Mouse (Mus musculus) embryo, embryonic 9.5 days (tissue): ENCODE measurements at regions not wholly inside any gene's neighbourhood (a gene's known extent, or its start where the extent isn't known, plus 50 kb on each side); places are given as distances from the start of the nearest gene placed in this dataset.
A peak's percentile ranks its signal among the peaks of the same experiment; 100 is the strongest.

Experiments
- DNase-seq: peaks from one replicate; pipeline ENCODE4 v3.0.0-alpha.2; 2017; ENCODE audit errors: extremely low spot score

DNA sequence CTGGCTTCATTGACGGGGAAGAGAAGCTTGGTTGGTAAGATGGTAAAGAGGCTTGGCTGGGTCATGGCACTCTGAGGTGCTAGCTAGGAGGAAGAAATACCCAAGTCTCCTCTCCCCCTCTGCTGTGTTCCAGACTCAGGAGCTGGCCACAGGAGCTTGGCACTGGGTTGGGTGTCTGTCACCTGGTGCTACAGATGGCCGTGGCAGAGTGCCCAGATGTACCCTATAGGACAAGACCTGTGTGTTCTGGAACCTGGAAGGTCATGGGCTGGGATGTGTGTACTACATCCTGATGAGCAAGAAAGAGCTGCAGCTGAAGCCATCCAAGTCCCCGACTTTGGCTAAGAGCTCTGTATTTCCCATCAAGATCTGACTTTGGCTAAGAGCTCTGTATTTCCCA is 72.4 kb downstream of the Nupl2 start:
- DNase-seq = no peak

- no peak for DNase-seq
These were observed 74.2 kb downstream of the Nupl2 start for GRCm38 (mm10) chr5:24239006-24239405.

- no peak for DNase-seq
These were observed 79.4 kb downstream of the Nupl2 start for GRCm38 (mm10) chr5:24244211-24244610.

- DNase-seq = no peak
These were observed 90.7 kb downstream of the Nupl2 start for GRCm38 (mm10) chr5:24255421-24255820.

GRCm38 (mm10) chr5:24261098-24261497 is 90.3 kb downstream of the Kcnh2 start:
- peak; percentile 79 for DNase-seq

GRCm38 (mm10) chr5:24262146-24262545 is 89.3 kb downstream of the Kcnh2 start:
- DNase-seq = peak; percentile 48

DNA sequence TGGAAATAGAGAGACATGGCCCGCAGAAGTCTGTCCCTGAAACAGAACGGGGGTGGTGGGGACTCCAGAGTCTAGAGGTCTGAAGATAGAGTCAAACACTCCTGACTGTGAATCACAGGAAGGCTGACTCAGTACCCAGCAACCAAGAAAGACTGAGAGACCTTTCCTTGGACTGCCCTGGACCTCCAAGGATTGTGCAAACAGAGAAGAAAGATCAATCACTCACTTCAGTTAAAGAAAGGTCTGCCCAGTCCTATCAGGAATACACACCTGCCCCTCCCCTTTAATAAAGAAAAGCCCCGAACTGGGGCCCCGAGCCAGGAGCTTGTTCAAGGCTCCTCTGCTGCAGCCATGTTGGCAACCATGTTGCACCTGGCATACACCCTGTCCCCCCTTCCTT is 87.3 kb downstream of the Kcnh2 start:
- no peak for DNase-seq

DNA sequence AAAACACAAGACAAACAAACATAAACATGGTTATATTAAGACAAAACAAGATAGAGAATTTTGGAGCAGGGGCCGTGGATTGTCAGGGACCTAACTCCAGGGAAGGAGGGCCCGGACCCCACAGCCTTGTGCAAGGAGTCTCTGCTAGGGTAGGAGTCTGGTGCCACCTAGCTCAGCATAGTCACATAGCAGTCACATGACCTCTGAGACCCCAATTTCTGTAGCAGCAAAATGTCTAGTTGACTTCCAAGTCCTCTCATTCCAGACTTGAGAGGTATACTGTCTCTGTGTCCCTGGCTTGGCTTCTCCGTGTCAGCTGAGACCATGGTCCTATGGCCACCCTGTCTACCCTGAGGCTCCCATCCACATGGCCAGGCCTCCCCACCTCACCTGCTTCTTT is 86.0 kb downstream of the Kcnh2 start:
- no peak for DNase-seq

- peak; percentile 78 for DNase-seq
These were observed 84.8 kb downstream of the Kcnh2 start for GRCm38 (mm10) chr5:24266344-24267295.
